Mouse (Mus musculus) T-helper 1 cell (primary cell): ENCODE measurements at regions not wholly inside any gene's neighbourhood (a gene's known extent, or its start where the extent isn't known, plus 50 kb on each side); places are given as distances from the start of the nearest gene placed in this dataset.
"Not testable (repeated sequence)": the region's sequence is repeated elsewhere in the genome, so short reads cannot be mapped to it uniquely, and the experiment has no call there.

Experiments
- in situ Hi-C: fragments of 300-600 bp; cut with MboI, MseI; formaldehyde crosslinking; loops from one replicate; pipeline ENCODE4 v1.15.1; 2025; ENCODE audit warnings: high pct_unique_total_duplicates

- in situ Hi-C loops: no loop called here
Measured at GRCm38 (mm10) chr10:119146342-119146741, 93.5 kb downstream of the Cand1 start.

- in situ Hi-C loops: no loop called here
Measured at GRCm38 (mm10) chr10:119142866-119143265, 97.0 kb downstream of the Cand1 start.

- in situ Hi-C loops: no loop called here
Measured at GRCm38 (mm10) chr10:119142307-119142706, 97.5 kb downstream of the Cand1 start.

- in situ Hi-C loops: loop anchor here (10.0 kb wide), 1 partner anchor 1887 kb away; no protein-coding TSS in a partner anchor
Measured at GRCm38 (mm10) chr10:119138237-119138636, 101.6 kb downstream of the Cand1 start.

GRCm38 (mm10) chr10:119135489-119135924 is 104.3 kb downstream of the Cand1 start:
- in situ Hi-C loops: loop anchor here (10.0 kb wide), 1 partner anchor 1889 kb away; no protein-coding TSS in a partner anchor

- in situ Hi-C loops: loop anchor here (10.0 kb wide), 1 partner anchor 1890 kb away; no protein-coding TSS in a partner anchor
Measured at GRCm38 (mm10) chr10:119134797-119135488, 104.9 kb downstream of the Cand1 start.

GRCm38 (mm10) chr10:119131977-119132376 is 107.9 kb downstream of the Cand1 start:
- in situ Hi-C loops: loop anchor here (10.0 kb wide), 1 partner anchor 1893 kb away; no protein-coding TSS in a partner anchor

- in situ Hi-C loops: loop anchor here (10.0 kb wide), 1 partner anchor 1894 kb away; no protein-coding TSS in a partner anchor
Measured at GRCm38 (mm10) chr10:119130676-119131075, 109.2 kb downstream of the Cand1 start.

- in situ Hi-C loops: no loop called here
Measured at GRCm38 (mm10) chr10:119128035-119128434, 111.8 kb downstream of the Cand1 start.

- in situ Hi-C loops: no loop called here
Measured at GRCm38 (mm10) chr10:119123517-119123916, 116.3 kb downstream of the Cand1 start.

- in situ Hi-C loops: no loop called here
Measured at GRCm38 (mm10) chr10:119122347-119122746, 117.5 kb downstream of the Cand1 start.

- in situ Hi-C loops: no loop called here
Measured at GRCm38 (mm10) chr10:119121575-119121974, 118.3 kb downstream of the Cand1 start.

- in situ Hi-C loops: no loop called here
Measured at GRCm38 (mm10) chr10:119116843-119117390, 122.9 kb downstream of the Cand1 start.

- in situ Hi-C loops: not testable (repeated sequence)
Measured at GRCm38 (mm10) chr10:119115200-119115599, 124.7 kb downstream of the Cand1 start.

GRCm38 (mm10) chr10:119114653-119115052 is 125.2 kb downstream of the Cand1 start:
- in situ Hi-C loops: no loop called here

GRCm38 (mm10) chr10:119111886-119112285 is 128.0 kb downstream of the Cand1 start:
- in situ Hi-C loops: no loop called here

- in situ Hi-C loops: no loop called here
Measured at GRCm38 (mm10) chr10:119111409-119111808, 128.4 kb downstream of the Cand1 start.

GRCm38 (mm10) chr10:119110614-119111013 is 129.2 kb downstream of the Cand1 start:
- in situ Hi-C loops: no loop called here

- in situ Hi-C loops: no loop called here
Measured at GRCm38 (mm10) chr10:119109207-119109606, 130.6 kb downstream of the Cand1 start.

GRCm38 (mm10) chr10:119107728-119108127 is 132.1 kb downstream of the Cand1 start:
- in situ Hi-C loops: no loop called here

- in situ Hi-C loops: no loop called here
Measured at GRCm38 (mm10) chr10:119106105-119106504, 133.8 kb downstream of the Cand1 start.

- in situ Hi-C loops: no loop called here
Measured at GRCm38 (mm10) chr10:119105279-119105881, 134.5 kb downstream of the Cand1 start.

- in situ Hi-C loops: no loop called here
Measured at GRCm38 (mm10) chr10:119100511-119100910, 139.3 kb downstream of the Cand1 start.
